Mouse (Mus musculus): Measurements from ENCODE around the gene Ift80. TPM values are rescaled to one million over a fixed set of nuclear protein-coding genes. Genes with fewer than 3 reads are reported as not detected.

The Ift80 gene
- polyA plus RNA-seq, 1 experiment from 2014 or later: 16.9 TPM

GRCm38 (mm10) chr3:68897154-68897553 lies 107.2 kb downstream of the Ift80 start:
- no peaks in the 10 kb centered on the region for H3K9me3 ChIP-seq (ENCODE audit: control insufficient read depth, low read depth, low read length)
- no peaks in the 10 kb centered on the region for H3K36me3 ChIP-seq (ENCODE audit: control insufficient read depth, insufficient read depth, low read length)
- no peak overlapping the region for H3K9ac ChIP-seq (replicated peaks; ENCODE audit: low read depth, low read length)
- H3K4me2 ChIP-seq (replicated peaks; ENCODE audit: low read depth, low read length): no peak overlapping the region
- H3K4me3 ChIP-seq (ENCODE audit: low read depth, low read length): no peak overlapping the region
- WGBS: 87% methylated on average over 5 of the region's 5 CpGs
- H3K27me3 ChIP-seq (ENCODE audit: control insufficient read depth, insufficient read depth, low read length): no peaks in the 10 kb centered on the region
- no peaks in the 10 kb centered on the region for H3K4me1 ChIP-seq (ENCODE audit: control insufficient read depth, insufficient read depth, low read length)
- H3K27ac ChIP-seq (ENCODE audit: low read length): no peak overlapping the region
- no peak for ATAC-seq (ENCODE audit: insufficient number of reproducible peaks, insufficient read depth, low FRiP score, low read depth)

GRCm38 (mm10) chr3:68895426-68895825 lies 108.9 kb downstream of the Ift80 start:
- no peaks in the 10 kb centered on the region for H3K27me3 ChIP-seq (ENCODE audit: control insufficient read depth, insufficient read depth, low read length)
- 33% methylated on average over 4 of the region's 4 CpGs for WGBS
- H3K4me2 ChIP-seq (replicated peaks; ENCODE audit: low read depth, low read length): no peak overlapping the region
- H3K4me3 ChIP-seq (ENCODE audit: low read depth, low read length): no peak overlapping the region
- no peaks in the 10 kb centered on the region for H3K9me3 ChIP-seq (ENCODE audit: control insufficient read depth, low read depth, low read length)
- H3K9ac ChIP-seq (replicated peaks; ENCODE audit: low read depth, low read length): no peak overlapping the region
- no peaks in the 10 kb centered on the region for H3K4me1 ChIP-seq (ENCODE audit: control insufficient read depth, insufficient read depth, low read length)
- ATAC-seq (ENCODE audit: insufficient number of reproducible peaks, insufficient read depth, low FRiP score, low read depth): no peak
- no peak overlapping the region for H3K27ac ChIP-seq (ENCODE audit: low read length)
- H3K36me3 ChIP-seq (ENCODE audit: control insufficient read depth, insufficient read depth, low read length): no peaks in the 10 kb centered on the region

- Histone ChIP-seq H3K9me3 (ENCODE audit: control insufficient read depth, low read depth, low read length) (no peaks in the 10 kb centered on the region), H3K27me3 (ENCODE audit: control insufficient read depth, insufficient read depth, low read length) (no peaks in the 10 kb centered on the region), H3K9ac (replicated peaks; ENCODE audit: low read depth, low read length) (no peak overlapping the region), H3K4me1 (ENCODE audit: control insufficient read depth, insufficient read depth, low read length) (no peaks in the 10 kb centered on the region), H3K36me3 (ENCODE audit: control insufficient read depth, insufficient read depth, low read length) (no peaks in the 10 kb centered on the region), H3K4me2 (replicated peaks; ENCODE audit: low read depth, low read length) (no peak overlapping the region), H3K4me3 (ENCODE audit: low read depth, low read length) (no peak overlapping the region), H3K27ac (ENCODE audit: low read length) (no peak overlapping the region)
- WGBS: 91% methylated on average over 5 of the region's 5 CpGs
- ATAC-seq (ENCODE audit: insufficient number of reproducible peaks, insufficient read depth, low FRiP score, low read depth): no peak
Measured at GRCm38 (mm10) chr3:68886845-68887244, 117.5 kb downstream of the Ift80 start.

GRCm38 (mm10) chr3:68874079-68874478 lies 130.3 kb downstream of the Ift80 start:
- H3K4me3 ChIP-seq (ENCODE audit: low read depth, low read length): no peak overlapping the region
- H3K4me2 ChIP-seq (replicated peaks; ENCODE audit: low read depth, low read length): no peak overlapping the region
- no peak overlapping the region for H3K27ac ChIP-seq (ENCODE audit: low read length)
- H3K9me3 ChIP-seq (ENCODE audit: control insufficient read depth, low read depth, low read length): no peaks in the 10 kb centered on the region
- 0 out of 2 replicates have a peak, but pooled peaks cover 9% of the 10 kb centered on the region for H3K27me3 ChIP-seq (ENCODE audit: control insufficient read depth, insufficient read depth, low read length)
- no peaks in the 10 kb centered on the region for H3K36me3 ChIP-seq (ENCODE audit: control insufficient read depth, insufficient read depth, low read length)
- peaks cover 6% of the 10 kb centered on the region; the same call in 1 of the 2 replicates for H3K4me1 ChIP-seq (ENCODE audit: control insufficient read depth, insufficient read depth, low read length)
- H3K9ac ChIP-seq (replicated peaks; ENCODE audit: low read depth, low read length): no peak overlapping the region
- WGBS: 89% methylated on average over 2 of the region's 2 CpGs
- ATAC-seq (ENCODE audit: insufficient number of reproducible peaks, insufficient read depth, low FRiP score, low read depth): no peak

- H3K9ac ChIP-seq (replicated peaks; ENCODE audit: low read depth, low read length): peak overlapping the region; percentile 25; the same call in 1 of the 2 replicates
- ATAC-seq (ENCODE audit: insufficient number of reproducible peaks, insufficient read depth, low FRiP score, low read depth): no peak
- 4% methylated on average over 15 of the region's 15 CpGs for WGBS
Measured at GRCm38 (mm10) chr3:68870568-68870950, 133.8 kb downstream of the Ift80 start.

GRCm38 (mm10) chr3:68869691-68870567 lies 134.4 kb downstream of the Ift80 start:
- Histone ChIP-seq H3K27ac (ENCODE audit: low read length) (no peak overlapping the region), H3K36me3 (ENCODE audit: control insufficient read depth, insufficient read depth, low read length) (no peaks in the 10 kb centered on the region), H3K9me3 (ENCODE audit: control insufficient read depth, low read depth, low read length) (no peaks in the 10 kb centered on the region), H3K27me3 (ENCODE audit: control insufficient read depth, insufficient read depth, low read length) (0 out of 2 replicates have a peak, but pooled peaks cover 16% of the 10 kb centered on the region), H3K4me3 (ENCODE audit: low read depth, low read length) (peak overlapping the region; percentile 54), H3K4me2 (replicated peaks; ENCODE audit: low read depth, low read length) (peak overlapping the region; percentile 100), H3K4me1 (ENCODE audit: control insufficient read depth, insufficient read depth, low read length) (peaks cover 6% of the 10 kb centered on the region; the same call in 1 of the 2 replicates), H3K9ac (replicated peaks; ENCODE audit: low read depth, low read length) (peak overlapping the region; percentile 25; the same call in 1 of the 2 replicates)
- WGBS: under 1% methylated on average over 95 of the region's 96 CpGs
- ATAC-seq (ENCODE audit: insufficient number of reproducible peaks, insufficient read depth, low FRiP score, low read depth): peak; percentile 71

More at GRCm38 (mm10) chr3:68870568-68870950, 133.8 kb downstream of the Ift80 start:
- H3K36me3 ChIP-seq (ENCODE audit: control insufficient read depth, insufficient read depth, low read length): no peaks in the 10 kb centered on the region
- H3K4me2 ChIP-seq (replicated peaks; ENCODE audit: low read depth, low read length): peak overlapping the region; percentile 100
- H3K27me3 ChIP-seq (ENCODE audit: control insufficient read depth, insufficient read depth, low read length): 0 out of 2 replicates have a peak, but pooled peaks cover 16% of the 10 kb centered on the region
- peaks cover 6% of the 10 kb centered on the region; the same call in 1 of the 2 replicates for H3K4me1 ChIP-seq (ENCODE audit: control insufficient read depth, insufficient read depth, low read length)
- peak overlapping the region; percentile 54 for H3K4me3 ChIP-seq (ENCODE audit: low read depth, low read length)
- H3K9me3 ChIP-seq (ENCODE audit: control insufficient read depth, low read depth, low read length): no peaks in the 10 kb centered on the region
- no peak overlapping the region for H3K27ac ChIP-seq (ENCODE audit: low read length)

GRCm38 (mm10) chr3:68869211-68869690 lies 135.1 kb downstream of the Ift80 start, which contains the start of gene 1110032F04Rik:
TSS of gene 1110032F04Rik (plus strand) at chr3:68869586.
- WGBS: under 1% methylated on average over 62 of the region's 62 CpGs
- peak; percentile 75 for ATAC-seq (ENCODE audit: insufficient number of reproducible peaks, insufficient read depth, low FRiP score, low read depth)
- Histone ChIP-seq H3K4me1 (ENCODE audit: control insufficient read depth, insufficient read depth, low read length) (peaks cover 6% of the 10 kb centered on the region; the same call in 1 of the 2 replicates), H3K4me3 (ENCODE audit: low read depth, low read length) (peak within 1 kb of the TSS; percentile 54), H3K27me3 (ENCODE audit: control insufficient read depth, insufficient read depth, low read length) (0 out of 2 replicates have a peak, but pooled peaks cover 16% of the 10 kb centered on the region), H3K36me3 (ENCODE audit: control insufficient read depth, insufficient read depth, low read length) (no peaks in the 10 kb centered on the region), H3K9ac (replicated peaks; ENCODE audit: low read depth, low read length) (peak within 1 kb of the TSS; percentile 25; the same call in 1 of the 2 replicates), H3K27ac (ENCODE audit: low read length) (no peak within 1 kb of the TSS), H3K9me3 (ENCODE audit: control insufficient read depth, low read depth, low read length) (no peaks in the 10 kb centered on the region), H3K4me2 (replicated peaks; ENCODE audit: low read depth, low read length) (peak within 1 kb of the TSS; percentile 100)

- Histone ChIP-seq H3K4me3 (ENCODE audit: low read depth, low read length) (no peak overlapping the region), H3K27me3 (ENCODE audit: control insufficient read depth, insufficient read depth, low read length) (no peaks in the 10 kb centered on the region), H3K9me3 (ENCODE audit: control insufficient read depth, low read depth, low read length) (no peaks in the 10 kb centered on the region), H3K36me3 (ENCODE audit: control insufficient read depth, insufficient read depth, low read length) (no peaks in the 10 kb centered on the region), H3K27ac (ENCODE audit: low read length) (no peak overlapping the region), H3K4me1 (ENCODE audit: control insufficient read depth, insufficient read depth, low read length) (no peaks in the 10 kb centered on the region), H3K9ac (replicated peaks; ENCODE audit: low read depth, low read length) (no peak overlapping the region), H3K4me2 (replicated peaks; ENCODE audit: low read depth, low read length) (no peak overlapping the region)
- no peak for ATAC-seq (ENCODE audit: insufficient number of reproducible peaks, insufficient read depth, low FRiP score, low read depth)
- 84% methylated on average over 1 of the region's 1 CpGs for WGBS
Measured at GRCm38 (mm10) chr3:68852414-68852813, 152.0 kb downstream of the Ift80 start.
